Mouse (Mus musculus) embryonic facial prominence, embryonic 14.5 days (tissue): ENCODE data around the gene Syt2. TPM values are rescaled to one million over a fixed set of nuclear protein-coding genes. Genes with fewer than 3 reads are reported as not detected.
A peak's percentile ranks its signal among the peaks of the same experiment; 100 is the strongest.

Experiments used
- ATAC-seq: fragments of 200-750 bp; cut with Nextera tagmentation; 2 replicates; pipeline ENCODE4 v1.8.0; 2017; ENCODE audit warnings: low read depth, moderate number of reproducible peaks, moderate TSS enrichment
- DNase-seq: peaks from one replicate; pipeline ENCODE4 v3.0.0-alpha.2; 2015; ENCODE audit warnings: low spot score
- H3K27ac ChIP-seq: fragments of 300-500 bp; sonication (generic); replicated peaks from 2 replicates; pipeline ENCODE4 v1.5.1; 2014; ENCODE audit warnings: low read depth, mild to moderate bottlenecking, low read length, moderate library complexity
- H3K27me3 ChIP-seq: fragments of 300-500 bp; sonication (generic); replicated peaks from 2 replicates; pipeline ENCODE4 v1.6.1; 2014; ENCODE audit warnings: low read length; ENCODE audit not compliant: control insufficient read depth, insufficient read depth
- H3K36me3 ChIP-seq: fragments of 300-500 bp; sonication (generic); 2 replicates; pipeline ENCODE4 v1.6.1; 2014; ENCODE audit warnings: low read length, mixed read lengths; ENCODE audit not compliant: control insufficient read depth, insufficient read depth
- H3K4me1 ChIP-seq: fragments of 300-500 bp; sonication (generic); 2 replicates; pipeline ENCODE4 v1.6.1; 2014; ENCODE audit warnings: antibody characterized with exemption, low read length; ENCODE audit not compliant: control insufficient read depth, insufficient read depth
- H3K4me2 ChIP-seq: fragments of 300-500 bp; sonication (generic); 2 replicates; pipeline ENCODE4 v1.6.1; 2014; ENCODE audit warnings: low read depth, mild to moderate bottlenecking, low read length, moderate library complexity, mixed read lengths
- H3K4me3 ChIP-seq: fragments of 300-500 bp; sonication (generic); 2 replicates; pipeline ENCODE4 v1.5.1; 2014; ENCODE audit warnings: low read depth, mild to moderate bottlenecking, low read length
- H3K9ac ChIP-seq: fragments of 300-500 bp; sonication (generic); 2 replicates; pipeline ENCODE4 v1.6.1; 2014; ENCODE audit warnings: low read depth, mild to moderate bottlenecking, low read length, moderate library complexity, mixed read lengths
- H3K9me3 ChIP-seq: fragments of 300-500 bp; sonication (generic); 2 replicates; pipeline ENCODE4 v1.6.1; 2016; ENCODE audit warnings: low read length; ENCODE audit not compliant: control insufficient read depth
- WGBS: fragments of 180-500 bp; shearing (Covaris S2); extraction: QIAGEN DNeasy Blood & Tissue Kit; methylation state at CpG from one replicate; pipeline ENCODE4 v1.1.7; 2014; 5-methylcytosine and 5-hydroxymethylcytosine counted together
- polyA plus RNA-seq: library from polyadenylated mRNA; unstranded; fragments of >200 nt; fragmentation: Nextera tagmentation; extraction: Ambion mirVana; gene quantifications from 2 replicates; pipeline ENCODE4 v1.2.1, GENCODE M21; 2014

Gene Syt2
- polyA plus RNA-seq, 1 experiment from 2014 or later: 1.6 TPM

DNA sequence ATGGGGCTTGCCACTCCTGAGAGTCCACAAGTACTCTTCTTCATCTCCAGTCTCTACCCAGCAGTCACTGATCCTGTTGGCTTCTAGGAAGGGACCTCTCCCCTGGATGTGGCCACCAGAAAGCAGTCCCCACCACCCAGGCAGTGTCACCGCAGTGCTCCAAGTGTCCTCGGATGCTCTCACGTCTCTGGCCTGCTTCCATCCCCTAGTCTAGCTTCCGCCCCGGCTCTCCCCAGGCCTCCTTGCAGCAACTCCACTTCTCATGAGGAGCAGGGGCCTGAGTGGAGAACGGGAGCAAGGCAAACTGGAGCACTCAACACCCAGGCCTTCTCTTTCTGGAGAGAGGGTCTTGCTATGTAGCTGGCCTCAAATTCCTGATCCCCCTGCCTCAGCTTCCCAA is 112.7 kb downstream of the Syt2 start:
- H3K4me2 ChIP-seq: no peak overlapping the region
- WGBS: 85% methylated on average over 6 of the region's 6 CpGs
- H3K27ac ChIP-seq: no peak overlapping the region
- H3K4me3 ChIP-seq: no peak overlapping the region
- H3K9me3 ChIP-seq: no peaks in the 10 kb centered on the region
- no peaks in the 10 kb centered on the region for H3K27me3 ChIP-seq
- H3K9ac ChIP-seq: no peak overlapping the region
- no peaks in the 10 kb centered on the region; the same call in 1 of the 2 replicates for H3K36me3 ChIP-seq
- no peak for DNase-seq
- H3K4me1 ChIP-seq: peaks cover 4% of the 10 kb centered on the region
- ATAC-seq: no peak

DNA sequence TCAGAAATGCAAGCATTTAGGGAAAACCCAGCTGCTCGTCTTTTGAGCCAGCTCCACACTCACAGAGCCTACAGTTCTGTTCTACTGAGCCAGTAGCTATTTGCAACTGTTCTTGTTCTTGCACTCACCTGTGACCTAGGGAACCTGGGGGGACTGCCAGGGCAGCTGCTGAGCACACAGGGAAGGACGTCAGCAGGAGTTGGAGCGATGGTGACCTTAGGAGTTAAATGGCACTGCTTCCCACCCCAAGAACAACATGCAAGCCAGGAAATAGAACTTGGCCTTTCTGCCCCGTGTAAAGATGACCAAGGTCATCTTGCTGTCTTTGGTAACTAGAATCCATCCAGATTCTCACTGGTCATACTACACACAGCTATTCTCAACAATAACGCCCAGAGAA is 114.2 kb downstream of the Syt2 start:
- DNase-seq (no peak), ATAC-seq (no peak)
- 69% methylated on average over 5 of the region's 5 CpGs for WGBS
- Histone ChIP-seq H3K36me3 (no peaks in the 10 kb centered on the region; the same call in 1 of the 2 replicates), H3K4me1 (peaks cover 5% of the 10 kb centered on the region), H3K27ac (no peak overlapping the region), H3K9me3 (no peaks in the 10 kb centered on the region), H3K27me3 (no peaks in the 10 kb centered on the region), H3K4me3 (no peak overlapping the region), H3K4me2 (no peak overlapping the region), H3K9ac (no peak overlapping the region)

- Histone ChIP-seq H3K4me1 (peaks cover 5% of the 10 kb centered on the region), H3K9me3 (no peaks in the 10 kb centered on the region), H3K27me3 (no peaks in the 10 kb centered on the region), H3K4me3 (no peak overlapping the region), H3K27ac (no peak overlapping the region), H3K36me3 (no peaks in the 10 kb centered on the region; the same call in 1 of the 2 replicates), H3K9ac (no peak overlapping the region), H3K4me2 (no peak overlapping the region)
- no peak for DNase-seq
- no peak for ATAC-seq
- 91% methylated on average over 7 of the region's 7 CpGs for WGBS
Observed at GRCm38 (mm10) chr1:134761534-134761933, 115.1 kb downstream of the Syt2 start.

GRCm38 (mm10) chr1:134763250-134763649 is 116.8 kb downstream of the Syt2 start:
- H3K4me2 ChIP-seq: no peak overlapping the region
- peaks cover 5% of the 10 kb centered on the region; the same call in 1 of the 2 replicates for H3K4me1 ChIP-seq
- H3K27me3 ChIP-seq: no peaks in the 10 kb centered on the region
- WGBS: 95% methylated on average over 4 of the region's 4 CpGs
- no peak overlapping the region for H3K4me3 ChIP-seq
- no peak overlapping the region for H3K9ac ChIP-seq
- ATAC-seq: no peak
- H3K36me3 ChIP-seq: peaks cover 3% of the 10 kb centered on the region; the same call in 1 of the 2 replicates
- no peak for DNase-seq
- H3K9me3 ChIP-seq: no peaks in the 10 kb centered on the region
- no peak overlapping the region for H3K27ac ChIP-seq

GRCm38 (mm10) chr1:134763776-134764438 is 117.4 kb downstream of the Syt2 start:
- DNase-seq: no peak
- Histone ChIP-seq H3K4me2 (no peak overlapping the region), H3K27ac (peak overlapping the region; percentile 35; the same call in 1 of the 2 replicates), H3K9me3 (no peaks in the 10 kb centered on the region), H3K27me3 (no peaks in the 10 kb centered on the region), H3K36me3 (peaks cover 9% of the 10 kb centered on the region), H3K4me1 (peaks cover 5% of the 10 kb centered on the region; the same call in 1 of the 2 replicates), H3K9ac (no peak overlapping the region), H3K4me3 (no peak overlapping the region)
- no peak; the same call in 1 of the 2 replicates for ATAC-seq
- 77% methylated on average over 11 of the region's 11 CpGs for WGBS

DNA sequence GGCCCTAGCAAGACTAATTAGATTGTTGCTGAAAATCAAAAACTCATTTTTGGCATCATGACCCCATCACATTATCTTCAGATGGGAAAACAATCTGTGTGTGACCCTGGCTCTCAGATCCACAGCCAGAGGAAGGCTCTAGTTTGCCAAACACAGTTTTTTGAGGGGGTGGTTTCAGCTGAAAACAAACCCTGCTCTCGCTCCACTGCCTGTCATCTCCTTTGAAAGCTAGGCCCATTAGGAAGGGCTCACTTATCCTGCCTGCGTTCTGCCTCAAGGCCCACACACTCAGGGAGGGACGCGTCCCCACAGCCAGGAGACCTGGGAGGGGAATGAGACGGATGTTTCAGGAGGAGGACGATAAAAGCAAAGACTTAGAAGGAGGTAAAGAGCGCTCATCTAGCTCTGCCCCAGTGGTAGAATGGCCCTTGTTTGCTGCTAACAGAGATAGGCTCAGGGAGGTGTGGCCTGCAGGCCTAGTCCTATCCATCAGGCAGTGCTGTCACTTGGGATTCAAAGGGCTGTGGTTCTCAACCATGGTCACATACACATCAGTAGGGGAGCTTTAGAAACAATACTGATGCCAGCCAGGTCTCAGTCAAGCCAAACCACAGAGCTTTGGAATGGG is 118.5 kb downstream of the Syt2 start:
- H3K36me3 ChIP-seq: peaks cover 16% of the 10 kb centered on the region
- H3K27ac ChIP-seq: peak overlapping the region; percentile 35; the same call in 1 of the 2 replicates
- H3K9me3 ChIP-seq: no peaks in the 10 kb centered on the region
- peaks cover 5% of the 10 kb centered on the region; the same call in 1 of the 2 replicates for H3K4me1 ChIP-seq
- no peak overlapping the region for H3K9ac ChIP-seq
- DNase-seq (peak; percentile 48), ATAC-seq (peak; percentile 72; the same call in 1 of the 2 replicates)
- H3K27me3 ChIP-seq: no peaks in the 10 kb centered on the region
- 54% methylated on average over 7 of the region's 7 CpGs for WGBS
- no peak overlapping the region for H3K4me2 ChIP-seq
- no peak overlapping the region for H3K4me3 ChIP-seq

GRCm38 (mm10) chr1:134766448-134766847 is 120.0 kb downstream of the Syt2 start:
- DNase-seq (no peak), ATAC-seq (no peak)
- 69% methylated on average over 4 of the region's 4 CpGs for WGBS

GRCm38 (mm10) chr1:134770312-134770711 is 123.8 kb downstream of the Syt2 start:
- Histone ChIP-seq H3K4me2 (no peak overlapping the region), H3K9me3 (no peaks in the 10 kb centered on the region), H3K9ac (no peak overlapping the region), H3K27me3 (no peaks in the 10 kb centered on the region), H3K4me1 (peaks cover 22% of the 10 kb centered on the region), H3K4me3 (no peak overlapping the region), H3K27ac (no peak overlapping the region), H3K36me3 (peaks cover 43% of the 10 kb centered on the region)
- ATAC-seq: no peak
- no peak for DNase-seq
- 97% methylated on average over 5 of the region's 5 CpGs for WGBS

More at GRCm38 (mm10) chr1:134766448-134766847, 120.0 kb downstream of the Syt2 start:
- Histone ChIP-seq H3K4me3 (no peak overlapping the region), H3K27me3 (no peaks in the 10 kb centered on the region), H3K4me2 (no peak overlapping the region), H3K4me1 (peaks cover 6% of the 10 kb centered on the region; the same call in 1 of the 2 replicates), H3K36me3 (peaks cover 18% of the 10 kb centered on the region), H3K9me3 (no peaks in the 10 kb centered on the region), H3K27ac (no peak overlapping the region), H3K9ac (no peak overlapping the region)
